Mouse (Mus musculus) MEL (cell line): ENCODE measurements around the gene Olfr1342. TPM values are rescaled to one million over a fixed set of nuclear protein-coding genes. Genes with fewer than 3 reads are reported as not detected.

Experiments used
- DNase-seq: peaks from one replicate; pipeline ENCODE4 v3.0.0; 2011; ENCODE audit warnings: low read depth, low spot score
- H3K27ac ChIP-seq: 2 replicates; pipeline ENCODE4 v1.5.1; 2012; ENCODE audit warnings: low read depth, mild to moderate bottlenecking, control low read depth, low read length, moderate library complexity; ENCODE audit not compliant: control insufficient read depth
- H3K27me3 ChIP-seq, 2 experiments: fragments of 150-350 bp in 1 of 2; sonication (generic) in 1 of 2; 2 replicates each; pipeline ENCODE4 v1.6.1; 2012; ENCODE audit warnings: low read length in 2 of 2, mild to moderate bottlenecking in 2 of 2, improper control_type of control experiment in 1 of 2, moderate library complexity in 1 of 2; ENCODE audit not compliant: insufficient read depth in 2 of 2, control insufficient read depth in 1 of 2
- H3K36me3 ChIP-seq, 2 experiments: 2 replicates each; pipeline ENCODE4 v1.6.1; 2012 to 2014; ENCODE audit warnings: low read length in 2 of 2, improper control_type of control experiment in 1 of 2, inconsistent platforms in 1 of 2, mild to moderate bottlenecking in 1 of 2; ENCODE audit not compliant: insufficient read depth in 2 of 2, control insufficient read depth in 1 of 2
- H3K4me1 ChIP-seq, 2 experiments: fragments of 150-350 bp in 1 of 2; sonication (generic) in 1 of 2; 2 replicates each; pipeline ENCODE4 v1.6.1; 2012; ENCODE audit warnings: low read length in 2 of 2, improper control_type of control experiment in 1 of 2, mild to moderate bottlenecking in 1 of 2; ENCODE audit not compliant: insufficient read depth in 2 of 2, control insufficient read depth in 1 of 2
- H3K4me3 ChIP-seq, 2 experiments: fragments of 150-350 bp in 1 of 2; sonication (generic) in 1 of 2; 2 replicates each; pipeline ENCODE4 v1.5.1; 2012; ENCODE audit warnings: low read depth in 2 of 2, low read length in 2 of 2, mild to moderate bottlenecking in 2 of 2, moderate library complexity in 2 of 2, control low read depth in 1 of 2, improper control_type of control experiment in 1 of 2; ENCODE audit not compliant: control insufficient read depth in 1 of 2, insufficient read depth in 1 of 2
- H3K79me2 ChIP-seq: 2 replicates; pipeline ENCODE4 v1.6.1; 2012; ENCODE audit warnings: mild to moderate bottlenecking, low read length, moderate library complexity; ENCODE audit not compliant: control insufficient read depth, poor library complexity, insufficient read depth
- H3K9ac ChIP-seq: 2 replicates; pipeline ENCODE4 v1.6.1; 2012; ENCODE audit warnings: low read depth, mild to moderate bottlenecking, control low read depth, low read length, moderate library complexity; ENCODE audit not compliant: control insufficient read depth, poor library complexity, severe bottlenecking
- H3K9me3 ChIP-seq: fragments of 150-350 bp; sonication (generic); replicated peaks from 2 replicates; pipeline ENCODE4 v1.6.1; 2012; ENCODE audit warnings: mild to moderate bottlenecking, low read length, improper control_type of control experiment, moderate library complexity; ENCODE audit not compliant: insufficient read depth
- CHD1 ChIP-seq: IDR thresholded peaks from 2 replicates; pipeline ENCODE4 v1.6.1; 2012; ENCODE audit warnings: low read depth, mild to moderate bottlenecking, inconsistent platforms, low read length, improper control_type of control experiment
- CTCF ChIP-seq, 3 experiments: IDR thresholded peaks in 2 of 3; conservative IDR thresholded peaks in 1 of 3; 2 replicates each; pipeline ENCODE4 v1.5.1; 2011 to 2012; ENCODE audit warnings: low read length in 3 of 3, low read depth in 2 of 3, mild to moderate bottlenecking in 2 of 3, improper control_type of control experiment in 1 of 3, inconsistent platforms in 1 of 3, mixed read lengths in 1 of 3, moderate library complexity in 1 of 3; ENCODE audit not compliant: control insufficient read depth in 1 of 3, insufficient read depth in 1 of 3, poor library complexity in 1 of 3, severe bottlenecking in 1 of 3
- ETS1 ChIP-seq: IDR thresholded peaks from 2 replicates; pipeline ENCODE4 v1.6.1; 2012; ENCODE audit warnings: low read depth, mild to moderate bottlenecking, inconsistent platforms, low read length, improper control_type of control experiment, moderate library complexity
- GABPA ChIP-seq: IDR thresholded peaks from 2 replicates; pipeline ENCODE4 v1.6.1; 2012; ENCODE audit warnings: low read depth, mild to moderate bottlenecking, inconsistent platforms, low read length, improper control_type of control experiment, moderate library complexity
- KAT2A ChIP-seq: conservative IDR thresholded peaks from 2 replicates; pipeline ENCODE4 v1.6.1; 2012; ENCODE audit warnings: low read depth, low read length, improper control_type of control experiment, inconsistent platforms
- MAFK ChIP-seq: IDR thresholded peaks from 2 replicates; pipeline ENCODE4 v1.6.1; 2011; ENCODE audit warnings: low read depth, mild to moderate bottlenecking, low read length, improper control_type of control experiment, borderline replicate concordance
- MEF2A ChIP-seq: IDR thresholded peaks from 2 replicates; pipeline ENCODE4 v1.6.1; 2014; ENCODE audit warnings: low read depth, mild to moderate bottlenecking, inconsistent platforms, low read length, improper control_type of control experiment; ENCODE audit not compliant: poor library complexity, insufficient replicate concordance, severe bottlenecking; ENCODE audit errors: extremely low read depth
- NELFE ChIP-seq: IDR thresholded peaks from 2 replicates; pipeline ENCODE4 v1.6.1; 2011; ENCODE audit warnings: low read depth, low read length, improper control_type of control experiment
- RAD21 ChIP-seq: IDR thresholded peaks from 2 replicates; pipeline ENCODE4 v1.6.1; 2011; ENCODE audit warnings: mild to moderate bottlenecking, low read depth, low read length, improper control_type of control experiment
- SMC3 ChIP-seq: IDR thresholded peaks from 2 replicates; pipeline ENCODE4 v1.6.1; 2011; ENCODE audit warnings: low read depth, low read length, improper control_type of control experiment
- UBTF ChIP-seq: IDR thresholded peaks from 2 replicates; pipeline ENCODE4 v1.6.1; 2012; ENCODE audit warnings: low read depth, mild to moderate bottlenecking, inconsistent platforms, low read length, improper control_type of control experiment, moderate library complexity, borderline replicate concordance; ENCODE audit not compliant: insufficient read depth
- USF1 ChIP-seq: IDR thresholded peaks from 2 replicates; pipeline ENCODE4 v1.6.1; 2014; ENCODE audit warnings: low read depth, mild to moderate bottlenecking, inconsistent platforms, low read length, improper control_type of control experiment, moderate library complexity
- USF2 ChIP-seq, 2 experiments: IDR thresholded peaks; 2 replicates each; pipeline ENCODE4 v1.6.1; 2011 to 2012; ENCODE audit warnings: improper control_type of control experiment in 2 of 2, low read length in 2 of 2, borderline replicate concordance in 1 of 2, inconsistent platforms in 1 of 2, low read depth in 1 of 2, mild to moderate bottlenecking in 1 of 2; ENCODE audit not compliant: insufficient read depth in 1 of 2
- ZC3H11A ChIP-seq: IDR thresholded peaks from 2 replicates; pipeline ENCODE4 v1.6.1; 2012; ENCODE audit warnings: low read depth, mild to moderate bottlenecking, inconsistent platforms, low read length, improper control_type of control experiment
- ZNF384 ChIP-seq: IDR thresholded peaks from 2 replicates; pipeline ENCODE4 v1.6.1; 2012; ENCODE audit warnings: low read depth, mild to moderate bottlenecking, inconsistent platforms, low read length, improper control_type of control experiment
- polyA plus RNA-seq, 2 experiments: library from polyadenylated mRNA; stranded (reverse) in 1 of 2; unstranded in 1 of 2; fragments of >175 nt in 1 of 2; fragments of >200 nt in 1 of 2; gene quantifications; 2 replicates each; pipeline versions ENCODE4 v1.2.1 to v1.2.4; 2012; ENCODE audit warnings: low replicate concordance in 2 of 2, low read depth in 1 of 2; ENCODE audit not compliant: insufficient read length in 2 of 2, insufficient read depth in 1 of 2, missing spikeins in 1 of 2
- total RNA-seq: library from RNA; depleted of rRNA; stranded (reverse); fragments of 300-350 nt; gene quantifications from 2 replicates; pipeline ENCODE4 v1.2.3, GENCODE M21; 2012; rRNA removed

Gene Olfr1342
- total and polyA plus RNA-seq, 3 experiments = not detected

- H3K4me3 ChIP-seq = no peak overlapping the region
- no peaks in the 10 kb centered on the region for H3K36me3 ChIP-seq
- H3K79me2 ChIP-seq = no peaks in the 10 kb centered on the region
- peaks cover 0 to 2% of the 10 kb centered on the region in 2 experiments; a peak in 1 of 4 replicates for H3K27me3 ChIP-seq
- no peaks in the 10 kb centered on the region for H3K9me3 ChIP-seq
- TF ChIP-seq NELFE (no peak), USF1 (no peak), ZC3H11A (peak; percentile 16), ETS1 (no peak), CTCF (IDR thresholded peaks at IDR 0.05 in 2 of 3, conservative IDR thresholded peaks at IDR 0.05 in 1 of 3; ENCODE audit: control insufficient read depth in 1 of 3, insufficient read depth in 1 of 3, low read depth in 2 of 3, low read length in 3 of 3, poor library complexity in 1 of 3, severe bottlenecking in 1 of 3) (peak; percentile 39 to 59 (median 49)), RAD21 (peak; percentile 18), SMC3 (peak; percentile 42)
- no peak overlapping the region for H3K9ac ChIP-seq
- DNase-seq = peak; percentile 68
- no peaks in the 10 kb centered on the region for H3K4me1 ChIP-seq
- no peak overlapping the region for H3K27ac ChIP-seq
Measured at GRCm38 (mm10) chr4:118645234-118645633, 47.3 kb downstream of the Olfr1342 start.

- no peaks in the 10 kb centered on the region for H3K36me3 ChIP-seq
- H3K4me1 ChIP-seq = no peaks in the 10 kb centered on the region
- no peaks in the 10 kb centered on the region for H3K79me2 ChIP-seq
- no peak overlapping the region for H3K9ac ChIP-seq
- H3K9me3 ChIP-seq = no peaks in the 10 kb centered on the region
- no peak for DNase-seq
- TF ChIP-seq GABPA (no peak), MEF2A (no peak), ETS1 (no peak), MAFK (no peak), KAT2A (no peak), CTCF (IDR thresholded peaks at IDR 0.05 in 2 of 3, conservative IDR thresholded peaks at IDR 0.05 in 1 of 3; ENCODE audit: control insufficient read depth in 1 of 3, insufficient read depth in 1 of 3, low read depth in 2 of 3, low read length in 3 of 3, poor library complexity in 1 of 3, severe bottlenecking in 1 of 3) (no peak), CHD1 (no peak), RAD21 (no peak), USF2 (IDR thresholded peaks at IDR 0.05; ENCODE audit: borderline replicate concordance in 1 of 2, insufficient read depth in 1 of 2, low read depth in 1 of 2, low read length in 2 of 2) (no peak), UBTF (no peak), ZNF384 (no peak)
- no peak overlapping the region for H3K4me3 ChIP-seq
- no peaks in the 10 kb centered on the region; a peak in 1 of 4 replicates for H3K27me3 ChIP-seq
- H3K27ac ChIP-seq = no peak overlapping the region
Measured at GRCm38 (mm10) chr4:118642346-118643190, 50.0 kb downstream of the Olfr1342 start.

Other genes with a start within 250 kb of the Olfr1342 start
- 0.04 TPM in 1 of 2 replicates, not detected in the other for gene Mpl, start 235.2 kb downstream of the Olfr1342 start, total RNA-seq
- gene Mpl, start 235.2 kb downstream of the Olfr1342 start, polyA plus RNA-seq = under 1 TPM in 1 of 2 experiments, not detected in 1; 0.04 TPM
- gene Tie1, start 202.7 kb downstream of the Olfr1342 start, total RNA-seq = not detected in 2 replicates
- gene Tie1, start 202.7 kb downstream of the Olfr1342 start, polyA plus RNA-seq = under 1 TPM in 1 of 2 experiments, not detected in 1; 0.03 TPM
- not detected in 2 replicates for gene 2610528J11Rik, start 165.8 kb downstream of the Olfr1342 start, total RNA-seq
- gene 2610528J11Rik, start 165.8 kb downstream of the Olfr1342 start, polyA plus RNA-seq = not detected
- 1.5 and 1.8 TPM in 2 replicates for gene Tmem125, start 148.7 kb downstream of the Olfr1342 start, total RNA-seq
- gene Tmem125, start 148.7 kb downstream of the Olfr1342 start, polyA plus RNA-seq = 1 to 10 TPM in 1 of 2 experiments, not detected in 1; 3.2 TPM
- not detected in 2 replicates for gene Cfap57, start 72.0 kb downstream of the Olfr1342 start, total RNA-seq
- not detected for gene Cfap57, start 72.0 kb downstream of the Olfr1342 start, polyA plus RNA-seq
- 313 and 357 TPM in 2 replicates for gene Ebna1bp2, start 72.0 kb downstream of the Olfr1342 start, total RNA-seq
- gene Ebna1bp2, start 72.0 kb downstream of the Olfr1342 start, polyA plus RNA-seq = 100 to 1,000 TPM in 1 of 2 experiments, not detected in 1; 378 TPM
- not detected in 2 replicates for gene Olfr62, start 33.8 kb downstream of the Olfr1342 start, total RNA-seq
- gene Olfr62, start 33.8 kb downstream of the Olfr1342 start, polyA plus RNA-seq = not detected
- not detected in 2 replicates for gene Olfr1341, start 10.8 kb upstream of the Olfr1342 start, total RNA-seq
- gene Olfr1341, start 10.8 kb upstream of the Olfr1342 start, polyA plus RNA-seq = not detected
- not detected in 2 replicates for gene Olfr1340, start 27.4 kb upstream of the Olfr1342 start, total RNA-seq
- not detected for gene Olfr1340, start 27.4 kb upstream of the Olfr1342 start, polyA plus RNA-seq
- gene Olfr1339, start 39.4 kb upstream of the Olfr1342 start, total RNA-seq = not detected in 2 replicates
- not detected for gene Olfr1339, start 39.4 kb upstream of the Olfr1342 start, polyA plus RNA-seq
- not detected in 2 replicates for gene Olfr1338, start 66.0 kb upstream of the Olfr1342 start, total RNA-seq
- not detected for gene Olfr1338, start 66.0 kb upstream of the Olfr1342 start, polyA plus RNA-seq
- not detected in 2 replicates for gene Olfr1337, start 89.8 kb upstream of the Olfr1342 start, total RNA-seq
- gene Olfr1337, start 89.8 kb upstream of the Olfr1342 start, polyA plus RNA-seq = not detected
- gene Olfr1335, start 117.2 kb upstream of the Olfr1342 start, total RNA-seq = not detected in 2 replicates
- not detected for gene Olfr1335, start 117.2 kb upstream of the Olfr1342 start, polyA plus RNA-seq
- gene Olfr1333, start 143.5 kb upstream of the Olfr1342 start, total RNA-seq = not detected in 2 replicates
- not detected for gene Olfr1333, start 143.5 kb upstream of the Olfr1342 start, polyA plus RNA-seq
- not detected in 2 replicates for gene Olfr1331, start 171.9 kb upstream of the Olfr1342 start, total RNA-seq
- gene Olfr1331, start 171.9 kb upstream of the Olfr1342 start, polyA plus RNA-seq = not detected
- gene Olfr1330, start 195.8 kb upstream of the Olfr1342 start, total RNA-seq = not detected in 2 replicates
- gene Olfr1330, start 195.8 kb upstream of the Olfr1342 start, polyA plus RNA-seq = not detected
- not detected in 2 replicates for gene Olfr1329, start 224.7 kb upstream of the Olfr1342 start, total RNA-seq
- gene Olfr1329, start 224.7 kb upstream of the Olfr1342 start, polyA plus RNA-seq = not detected
- gene Olfr1328, start 245.9 kb upstream of the Olfr1342 start, total RNA-seq = not detected in 2 replicates
- not detected for gene Olfr1328, start 245.9 kb upstream of the Olfr1342 start, polyA plus RNA-seq